Mouse (Mus musculus) heart, postnatal 0 days (tissue): ENCODE data around the gene Scarf2. TPM values are rescaled to one million over a fixed set of nuclear protein-coding genes. Genes with fewer than 3 reads are reported as not detected.

ENCODE experiments used
- ATAC-seq: fragments of 200-750 bp; cut with Nextera tagmentation; 2 replicates; pipeline ENCODE4 v1.8.0; 2017; ENCODE audit warnings: low read depth, moderate number of reproducible peaks, moderate library complexity; ENCODE audit not compliant: insufficient read depth
- DNase-seq: peaks from one replicate; pipeline ENCODE4 v3.0.0-alpha.2; 2016; ENCODE audit warnings: low spot score
- H3K27ac ChIP-seq: fragments of 300-500 bp; sonication (generic); 2 replicates; pipeline ENCODE4 v1.5.1; 2014; ENCODE audit warnings: low read depth, mild to moderate bottlenecking
- H3K27me3 ChIP-seq: fragments of 300-500 bp; sonication (generic); 2 replicates; pipeline ENCODE4 v1.6.1; 2014; ENCODE audit warnings: low read length, mixed read lengths; ENCODE audit not compliant: control insufficient read depth, insufficient read depth
- H3K36me3 ChIP-seq: fragments of 300-500 bp; sonication (generic); replicated peaks from 2 replicates; pipeline ENCODE4 v1.6.1; 2014; ENCODE audit warnings: low read length, mixed read lengths; ENCODE audit not compliant: control insufficient read depth, insufficient read depth
- H3K4me1 ChIP-seq: fragments of 300-500 bp; sonication (generic); 2 replicates; pipeline ENCODE4 v1.6.1; 2014; ENCODE audit warnings: antibody characterized with exemption; ENCODE audit not compliant: control insufficient read depth, insufficient read depth
- H3K4me2 ChIP-seq: fragments of 300-500 bp; sonication (generic); 2 replicates; pipeline ENCODE4 v1.6.1; 2014; ENCODE audit warnings: low read depth, mild to moderate bottlenecking, low read length, moderate library complexity
- H3K4me3 ChIP-seq: fragments of 300-500 bp; sonication (generic); 2 replicates; pipeline ENCODE4 v1.5.1; 2014; ENCODE audit warnings: low read depth, low read length
- H3K9ac ChIP-seq: fragments of 300-500 bp; sonication (generic); replicated peaks from 2 replicates; pipeline ENCODE4 v1.6.1; 2014; ENCODE audit warnings: low read depth, low read length, mixed read lengths
- H3K9me3 ChIP-seq: fragments of 300-500 bp; sonication (generic); replicated peaks from 2 replicates; pipeline ENCODE4 v1.6.1; 2016; ENCODE audit warnings: low read length; ENCODE audit not compliant: control insufficient read depth
- CTCF ChIP-seq: IDR thresholded peaks from 2 replicates; pipeline ENCODE4 v1.5.1; 2016; ENCODE audit warnings: antibody characterized with exemption, control low read depth, low read depth
- EP300 ChIP-seq: IDR thresholded peaks from 2 replicates; pipeline ENCODE4 v1.6.1; 2016; ENCODE audit warnings: antibody characterized with exemption, low read depth
- WGBS: fragments of 180-500 bp; shearing (Covaris S2); extraction: QIAGEN DNeasy Blood & Tissue Kit; methylation state at CpG from one replicate; pipeline ENCODE4 v1.1.7; 2014; 5-methylcytosine and 5-hydroxymethylcytosine counted together
- polyA plus RNA-seq: library from polyadenylated mRNA; unstranded; fragments of >200 nt; fragmentation: Nextera tagmentation; extraction: Ambion mirVana; gene quantifications from 2 replicates; pipeline ENCODE4 v1.2.1, GENCODE M21; 2015
- total RNA-seq: library from RNA; depleted of rRNA; stranded (reverse); fragments of >200 nt; gene quantifications from 2 replicates; pipeline ENCODE4 v1.2.3, GENCODE M21; 2014; ENCODE audit warnings: low replicate concordance; rRNA removed

Scarf2 gene
- 19.3 and 25.4 TPM in 2 replicates for total RNA-seq
- 2.6 and 2.8 TPM in 2 replicates for polyA plus RNA-seq

- peaks cover 53% of the 10 kb centered on the region for H3K27me3 ChIP-seq
- H3K4me3 ChIP-seq, result peak within 1 kb of the TSS; percentile 60
- H3K27ac ChIP-seq, result peak within 1 kb of the TSS; percentile 76
- H3K9me3 ChIP-seq, result no peaks in the 10 kb centered on the region
- H3K36me3 ChIP-seq, result peaks cover 7% of the 10 kb centered on the region
- no peaks in the 10 kb centered on the region; the same call in 1 of the 2 replicates for H3K4me1 ChIP-seq
- H3K9ac ChIP-seq, result peak within 1 kb of the TSS; percentile 71
- WGBS, result 3% methylated on average over 75 of the region's 81 CpGs
- peak within 1 kb of the TSS; percentile 77 for H3K4me2 ChIP-seq
- TF ChIP-seq CTCF (no peak), EP300 (no peak)
- peak; percentile 56 for ATAC-seq
- DNase-seq, result no peak
These were observed at the start of gene Scarf2 for GRCm38 (mm10) chr16:17796971-17797811. Gene Scarf2, plus strand, starts transcription at chr16:17797282.

GRCm38 (mm10) chr16:17753001-17753400 is 44.1 kb upstream of the Scarf2 start:
- Histone ChIP-seq H3K27ac (no peak overlapping the region), H3K4me1 (peaks cover 4% of the 10 kb centered on the region; the same call in 1 of the 2 replicates), H3K9ac (no peak overlapping the region), H3K4me3 (no peak overlapping the region), H3K27me3 (no peaks in the 10 kb centered on the region), H3K9me3 (no peaks in the 10 kb centered on the region), H3K36me3 (no peaks in the 10 kb centered on the region), H3K4me2 (no peak overlapping the region)
- DNase-seq (no peak), ATAC-seq (no peak)
- 11% methylated on average over 3 of the region's 3 CpGs for WGBS
- TF ChIP-seq EP300 (no peak), CTCF (no peak)

- ATAC-seq, result peak; percentile 14; the same call in 1 of the 2 replicates
- no peak overlapping the region for H3K27ac ChIP-seq
- peak; percentile 19 for DNase-seq
These were observed 43.4 kb upstream of the Scarf2 start for GRCm38 (mm10) chr16:17753686-17754085.

GRCm38 (mm10) chr16:17757756-17758155 is 39.3 kb upstream of the Scarf2 start:
- H3K9ac ChIP-seq, result no peak overlapping the region
- no peaks in the 10 kb centered on the region for H3K9me3 ChIP-seq
- no peaks in the 10 kb centered on the region for H3K36me3 ChIP-seq
- H3K27me3 ChIP-seq, result no peaks in the 10 kb centered on the region
- no peak overlapping the region for H3K4me3 ChIP-seq
- H3K27ac ChIP-seq, result no peak overlapping the region
- no peak for ATAC-seq
- TF ChIP-seq CTCF (no peak), EP300 (no peak)
- DNase-seq, result no peak
- H3K4me2 ChIP-seq, result no peak overlapping the region
- peaks cover 13% of the 10 kb centered on the region for H3K4me1 ChIP-seq
- 100% methylated on average over 1 of the region's 1 CpGs for WGBS

More at GRCm38 (mm10) chr16:17753686-17754085, 43.4 kb upstream of the Scarf2 start:
- H3K36me3 ChIP-seq, result no peaks in the 10 kb centered on the region
- no peak overlapping the region for H3K4me3 ChIP-seq
- no peak overlapping the region for H3K4me2 ChIP-seq
- H3K9me3 ChIP-seq, result no peaks in the 10 kb centered on the region
- H3K27me3 ChIP-seq, result no peaks in the 10 kb centered on the region
- peaks cover 4% of the 10 kb centered on the region; the same call in 1 of the 2 replicates for H3K4me1 ChIP-seq
- TF ChIP-seq EP300 (no peak), CTCF (no peak)
- WGBS, result 22% methylated on average over 1 of the region's 1 CpGs
- no peak overlapping the region for H3K9ac ChIP-seq

- 47% methylated on average over 9 of the region's 9 CpGs for WGBS
- H3K4me1 ChIP-seq, result peaks cover 10% of the 10 kb centered on the region
- H3K27ac ChIP-seq, result no peak overlapping the region
- peak overlapping the region; percentile 52 for H3K4me3 ChIP-seq
- H3K9ac ChIP-seq, result no peak overlapping the region
- DNase-seq (no peak), ATAC-seq (no peak)
- no peak for TF ChIP-seq CTCF
- no peaks in the 10 kb centered on the region for H3K36me3 ChIP-seq
- no peaks in the 10 kb centered on the region for H3K9me3 ChIP-seq
- peak overlapping the region; percentile 93 for H3K4me2 ChIP-seq
- H3K27me3 ChIP-seq, result no peaks in the 10 kb centered on the region
These were observed 38.2 kb upstream of the Scarf2 start for GRCm38 (mm10) chr16:17758902-17759301.
